Mouse (Mus musculus): ENCODE results near the gene Ssc5d.

Gene Ssc5d

GRCm38 (mm10) chr7:4948386-4948785, 22.8 kb downstream of the Ssc5d start:
- no peak for DNase-seq (ENCODE audit: low spot score)

- no peak for DNase-seq (ENCODE audit: low spot score)
Measured at GRCm38 (mm10) chr7:4950561-4951342, 25.2 kb downstream of the Ssc5d start.

GRCm38 (mm10) chr7:4953815-4954445, 28.3 kb downstream of the Ssc5d start:
- no peak for DNase-seq (ENCODE audit: low spot score)

GRCm38 (mm10) chr7:4957361-4957760, 31.8 kb downstream of the Ssc5d start:
- DNase-seq (ENCODE audit: low spot score), result no peak

GRCm38 (mm10) chr7:4963527-4963926, 37.9 kb downstream of the Ssc5d start:
- DNase-seq (ENCODE audit: low spot score), result no peak

- DNase-seq (ENCODE audit: low spot score), result peak; percentile 33
Measured at GRCm38 (mm10) chr7:4964272-4964671, 38.7 kb downstream of the Ssc5d start, which contains the start of gene Sbk2. Gene Sbk2 (minus strand): TSS chr7:4964406.

- DNase-seq (ENCODE audit: low spot score), result no peak
Measured at GRCm38 (mm10) chr7:4964988-4965387, 39.4 kb downstream of the Ssc5d start.

GRCm38 (mm10) chr7:4971068-4971467, 45.5 kb downstream of the Ssc5d start, which contains the start of gene Sbk3:
Gene Sbk3 (minus strand): TSS chr7:4971168.
- no peak for DNase-seq (ENCODE audit: low spot score)

GRCm38 (mm10) chr7:4971710-4972109, 46.1 kb downstream of the Ssc5d start:
- no peak for DNase-seq (ENCODE audit: low spot score)

GRCm38 (mm10) chr7:4972321-4973047, 46.9 kb downstream of the Ssc5d start:
- DNase-seq (ENCODE audit: low spot score), result no peak

- DNase-seq (ENCODE audit: low spot score), result no peak
Measured at GRCm38 (mm10) chr7:4975455-4975854, 49.9 kb downstream of the Ssc5d start.

- no peak for DNase-seq (ENCODE audit: low spot score)
Measured at GRCm38 (mm10) chr7:4976832-4977231, 51.2 kb downstream of the Ssc5d start.

GRCm38 (mm10) chr7:4988250-4988649, 62.7 kb downstream of the Ssc5d start:
- no peak for DNase-seq (ENCODE audit: low spot score)

- DNase-seq (ENCODE audit: low spot score), result no peak
Measured at GRCm38 (mm10) chr7:4993347-4993998, 67.9 kb downstream of the Ssc5d start.

GRCm38 (mm10) chr7:4993999-4994788, 68.6 kb downstream of the Ssc5d start:
- DNase-seq (ENCODE audit: low spot score), result no peak
